Mouse (Mus musculus) cerebellum, adult 8-10 months (tissue): ENCODE data around the gene Vegfb.

Experiments
- DNase-seq: peaks from one replicate; pipeline ENCODE4 v3.0.0; 2022

Gene Vegfb

DNA sequence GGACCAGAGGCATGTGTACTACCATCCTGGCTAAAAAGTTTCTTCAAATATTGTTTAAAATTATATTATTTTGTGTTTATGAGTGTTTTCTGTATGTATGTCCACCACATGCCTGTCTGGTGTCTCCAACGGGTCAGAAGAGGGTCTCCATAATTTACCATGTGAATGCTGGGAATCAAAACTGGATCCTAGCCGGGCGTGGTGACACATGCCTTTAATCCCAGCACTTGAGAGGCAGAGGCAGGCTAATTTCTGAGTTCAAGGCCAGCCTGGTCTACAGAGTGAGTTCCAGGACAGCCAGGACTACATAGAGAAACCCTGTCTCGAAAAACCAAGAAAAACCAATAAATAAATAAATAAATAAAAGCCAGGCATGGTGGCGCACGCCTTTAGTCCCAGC lies 3.7 kb upstream of the Vegfb start:
- DNase-seq: peak; percentile 25

DNA sequence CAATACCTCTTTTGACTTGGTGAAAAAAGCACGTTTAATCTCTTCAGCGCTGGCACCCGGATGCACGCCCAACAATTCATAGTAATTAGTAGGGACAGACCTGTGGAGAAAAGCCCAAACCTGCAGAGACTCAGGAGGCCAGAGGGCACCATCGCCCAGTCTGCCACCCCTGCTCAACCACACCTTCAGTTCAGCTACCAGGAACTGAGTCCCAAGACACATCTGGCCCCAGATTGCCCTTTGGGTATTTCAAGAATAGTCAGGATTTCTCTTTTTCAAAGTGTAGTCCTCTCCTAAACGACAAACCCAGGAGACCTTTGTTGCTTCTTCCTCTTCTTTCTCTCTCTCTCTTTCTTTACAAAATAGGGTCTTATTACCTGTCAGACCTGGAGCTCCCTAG lies 3.3 kb upstream of the Vegfb start:
- peak; percentile 16 for DNase-seq

DNA sequence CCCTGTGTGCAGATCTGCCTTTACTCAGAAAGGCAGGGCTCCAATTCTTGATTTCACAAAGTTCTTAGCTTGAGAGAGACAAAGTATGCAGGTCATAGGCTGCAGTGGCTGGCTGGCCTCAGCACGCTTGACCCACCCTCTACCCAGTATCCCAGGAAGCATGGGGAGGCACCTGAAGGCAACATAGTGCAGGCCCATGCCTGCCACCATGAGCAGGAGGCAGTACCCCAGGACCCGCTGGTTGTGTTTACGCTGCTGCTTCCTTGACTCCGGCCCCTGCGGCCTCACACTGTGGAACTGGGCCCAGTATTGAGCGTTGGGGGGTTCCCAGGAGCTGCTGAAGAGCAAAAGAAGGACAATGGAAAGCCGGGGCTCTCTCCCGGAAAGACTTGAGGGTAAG lies 1.8 kb upstream of the Vegfb start:
- DNase-seq: peak; percentile 26

DNA sequence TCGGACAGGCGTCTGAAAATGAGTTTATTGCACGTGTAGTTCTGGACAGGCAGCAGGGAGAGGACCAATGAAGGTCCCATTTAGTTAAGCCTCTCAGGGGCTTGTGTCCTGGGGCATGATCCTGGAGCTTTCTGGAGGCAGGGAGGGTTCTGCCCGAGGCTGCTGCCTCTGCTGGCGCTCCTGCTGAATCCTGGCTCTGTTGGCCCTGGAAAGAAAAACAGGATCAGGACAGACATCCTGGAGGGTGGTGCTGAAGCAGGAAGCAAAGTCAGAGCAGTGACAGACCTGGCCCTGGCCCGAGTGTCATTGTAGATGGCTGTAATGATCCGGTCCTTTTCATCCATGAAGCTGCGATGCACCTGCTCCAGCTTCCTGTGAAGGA lies 444 bp upstream of the Vegfb start:
- DNase-seq: no peak

DNA sequence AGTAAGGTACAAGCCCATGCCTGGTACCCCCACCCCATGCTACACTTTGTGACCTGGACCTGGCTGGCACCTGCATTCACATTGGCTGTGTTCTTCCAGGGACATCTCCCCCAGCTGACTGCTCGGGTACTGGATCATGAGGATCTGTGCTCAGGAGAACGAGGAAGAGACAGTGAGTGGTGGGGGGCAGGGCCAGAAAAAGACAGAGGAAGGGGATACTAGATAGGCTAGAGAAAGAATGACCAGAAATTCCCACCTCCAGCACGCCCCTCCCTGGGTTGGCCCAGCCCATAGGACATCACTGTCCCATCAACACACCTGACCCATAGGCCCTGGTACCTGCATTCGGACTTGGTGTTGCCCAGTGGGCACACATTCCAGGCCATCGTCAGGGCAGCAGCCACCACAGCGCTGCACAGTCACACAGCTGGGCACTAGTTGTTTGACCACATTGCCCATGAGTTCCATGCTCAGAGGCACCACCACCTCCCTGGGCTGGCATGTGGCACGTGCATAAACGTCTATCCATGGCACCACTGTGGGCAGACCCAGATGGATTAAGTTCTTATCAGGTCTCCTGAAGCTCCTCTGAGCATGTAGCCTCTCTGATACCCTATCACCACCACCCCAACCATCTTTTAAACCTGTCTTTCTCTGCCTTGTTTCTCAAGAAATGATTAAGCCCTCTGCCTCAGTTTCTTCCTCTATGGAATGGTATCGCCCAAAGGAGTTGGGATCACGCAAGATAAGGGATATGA lies 1.3 kb downstream of the Vegfb start:
- DNase-seq: no peak

DNA sequence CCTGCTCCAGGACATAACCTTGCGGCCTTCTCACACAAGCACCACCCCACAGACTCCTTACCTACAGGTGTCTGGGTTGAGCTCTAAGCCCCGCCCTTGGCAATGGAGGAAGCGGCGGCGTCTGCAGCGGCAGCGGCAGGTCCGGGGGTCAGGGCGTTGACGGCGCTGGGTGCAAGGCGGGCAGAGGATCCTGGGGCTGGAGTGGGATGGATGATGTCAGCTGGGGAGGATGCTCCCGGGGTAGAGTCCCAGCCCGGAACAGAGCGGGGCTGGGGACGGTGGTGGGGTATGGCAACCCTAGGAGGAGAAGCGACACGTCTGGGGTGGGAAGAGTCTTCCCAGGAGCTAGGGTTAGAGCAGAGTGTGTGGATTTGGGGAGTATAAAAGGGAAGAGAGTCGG lies 2.2 kb downstream of the Vegfb start:
- peak; percentile 35 for DNase-seq

DNA sequence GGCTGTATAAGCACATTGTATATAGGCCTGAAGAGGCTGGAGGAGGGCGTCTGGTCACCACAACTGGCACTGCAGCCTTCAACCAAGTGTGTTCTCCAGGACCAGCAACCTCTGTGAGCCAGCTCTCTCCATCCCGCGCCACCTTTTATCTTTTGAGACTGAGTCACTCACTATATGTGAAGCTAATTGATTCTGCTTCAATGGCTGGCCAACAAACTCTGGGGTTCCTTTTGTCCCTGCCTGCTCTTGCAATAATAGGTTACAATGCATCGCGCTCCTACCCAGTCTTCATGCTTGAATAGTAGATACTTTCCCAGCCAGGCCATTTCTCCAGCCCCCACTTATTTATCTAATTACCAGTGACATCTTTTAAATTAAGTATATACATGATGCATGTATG lies 3.8 kb downstream of the Vegfb start:
- DNase-seq: no peak

DNA sequence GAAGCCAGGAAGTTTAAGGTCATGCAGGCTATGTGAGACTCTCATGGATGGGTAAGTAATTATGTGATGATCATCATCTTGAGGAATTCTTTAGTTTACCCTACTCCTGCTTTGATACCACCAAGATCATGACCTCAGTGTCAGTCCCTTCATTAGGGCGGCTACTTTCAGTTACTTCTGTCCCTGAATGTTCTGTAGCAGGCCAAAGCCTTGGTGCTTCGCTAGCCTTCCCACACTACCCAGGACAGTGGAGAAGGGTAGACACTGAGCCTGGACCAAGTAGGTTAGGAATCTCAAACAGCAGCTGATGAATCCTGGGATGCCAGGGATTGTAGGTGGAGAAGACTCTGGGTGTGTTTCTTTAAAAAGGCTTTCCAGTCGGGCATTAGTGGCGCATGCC lies 6.0 kb downstream of the Vegfb start:
- DNase-seq: no peak

DNA sequence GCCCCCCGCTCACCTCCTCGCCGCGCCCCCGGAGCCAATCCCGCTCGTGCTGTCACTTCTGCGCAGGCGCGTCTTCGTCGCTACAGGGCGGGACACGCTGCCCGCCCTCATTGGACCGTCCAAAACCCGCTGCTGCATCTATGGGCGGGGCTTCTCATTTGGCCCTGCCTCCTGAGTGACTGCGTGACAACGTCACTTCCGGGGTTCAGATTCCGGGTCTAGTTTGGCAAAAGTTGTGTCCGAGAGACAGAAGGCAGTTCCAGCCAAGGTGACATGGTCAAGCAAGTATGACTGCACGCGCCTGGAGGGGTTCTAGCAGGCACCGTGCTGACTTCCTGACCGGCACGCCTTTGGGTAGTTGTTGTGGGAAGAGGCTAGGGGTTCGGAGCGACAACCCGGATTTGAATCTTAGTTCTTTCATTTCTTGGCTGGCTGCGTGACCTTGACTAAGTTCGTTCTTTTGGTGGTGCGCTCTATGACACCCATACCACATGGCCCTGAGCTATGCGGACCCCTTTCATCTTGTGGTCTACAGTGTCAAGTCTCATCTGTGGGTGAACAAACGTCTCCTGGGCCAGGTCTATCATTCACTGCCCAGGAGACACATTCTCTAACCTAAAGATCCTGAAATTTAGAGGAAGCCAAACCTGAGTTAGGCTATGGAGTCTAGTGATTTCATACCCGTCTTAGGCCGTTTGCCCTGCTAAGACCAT lies 6.9 kb downstream of the Vegfb start, which contains the start of gene Fkbp2:
Gene Fkbp2, minus strand, starts transcription at position 121 of the 713 bp plus-strand sequence.
- peak; percentile 99 for DNase-seq

DNA sequence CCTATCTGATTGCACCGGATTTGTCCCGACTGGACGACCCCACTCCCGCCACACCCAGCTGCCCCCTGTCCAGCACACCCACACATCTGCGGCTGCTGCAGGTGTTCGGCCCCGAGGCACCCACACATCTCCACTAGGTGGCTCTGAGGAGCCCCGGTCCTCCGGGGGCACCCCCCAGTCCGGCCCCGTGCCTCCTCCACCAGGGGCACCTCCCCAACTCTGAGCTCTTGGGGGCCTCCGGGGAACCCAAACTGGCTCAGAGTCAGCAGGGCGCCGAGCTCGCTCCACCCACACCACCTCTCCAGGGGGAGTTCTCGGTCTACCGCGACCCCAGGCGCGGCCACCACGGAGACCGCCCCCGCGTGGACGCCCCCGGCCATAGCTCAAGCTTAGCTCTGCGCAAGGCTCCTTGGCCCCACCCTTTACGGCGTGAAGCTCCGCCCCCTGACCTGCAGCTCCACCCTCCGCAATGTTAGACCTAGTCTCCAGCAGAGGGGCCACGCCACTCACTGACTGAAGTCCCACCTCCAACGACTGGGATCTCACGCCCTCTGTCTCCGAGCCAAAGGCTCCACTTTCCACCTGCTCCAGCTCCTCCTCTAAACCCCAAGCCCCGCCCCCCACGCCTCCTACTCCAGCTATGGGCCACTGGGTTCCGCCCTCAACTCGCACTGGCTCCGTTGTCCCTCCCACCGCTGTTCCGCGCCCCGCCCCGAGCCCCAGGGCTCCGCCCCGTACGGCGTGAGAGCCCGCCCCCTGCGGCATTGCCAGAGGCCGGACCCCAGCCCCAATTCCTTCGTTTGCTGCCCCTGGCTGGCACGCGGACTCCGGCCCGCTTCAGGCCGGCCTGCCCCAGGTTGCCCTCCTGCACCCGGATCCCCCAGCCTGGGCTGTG lies 7.7 kb downstream of the Vegfb start:
- DNase-seq: peak; percentile 99

DNA sequence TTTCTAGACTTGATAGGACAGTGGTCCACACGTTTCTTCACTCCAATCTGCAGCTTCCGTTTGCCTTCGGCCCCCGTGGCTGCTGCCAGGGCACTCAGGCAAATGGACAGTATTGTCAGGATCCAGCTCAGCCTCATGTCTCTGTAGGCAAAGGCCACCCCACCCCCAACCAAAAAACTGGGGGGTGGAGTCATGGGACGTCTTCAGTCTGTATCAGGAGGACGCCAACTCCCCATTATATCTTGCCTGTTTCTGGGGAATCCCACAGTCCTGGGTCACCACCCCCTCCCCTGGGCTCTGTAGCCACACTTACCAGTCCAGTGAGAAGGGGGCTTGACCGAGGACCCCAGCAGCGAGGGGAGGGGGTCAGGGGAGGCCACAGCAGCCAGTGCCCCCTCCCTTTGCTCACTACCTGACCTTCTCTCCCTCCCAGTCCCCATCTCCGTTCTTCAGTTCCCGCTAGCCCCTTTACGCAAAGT lies 8.4 kb downstream of the Vegfb start:
- DNase-seq: peak; percentile 64

DNA sequence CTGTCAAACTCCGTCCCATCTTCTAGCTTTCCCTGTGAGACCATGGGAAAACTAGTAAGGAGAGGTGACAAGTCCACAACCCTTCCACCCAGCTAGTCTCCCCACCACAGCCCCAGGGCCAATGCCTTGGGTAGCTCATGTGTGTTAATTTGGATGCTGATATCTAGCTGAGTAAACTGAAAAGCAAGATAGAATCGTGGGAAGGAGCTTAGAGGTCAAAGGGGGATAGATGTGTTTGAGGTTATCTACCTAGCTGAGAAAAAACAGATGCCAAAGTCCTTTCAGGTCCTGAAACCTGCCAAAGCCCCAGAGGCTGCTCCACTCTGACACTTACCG lies 8.8 kb downstream of the Vegfb start:
- no peak for DNase-seq

DNA sequence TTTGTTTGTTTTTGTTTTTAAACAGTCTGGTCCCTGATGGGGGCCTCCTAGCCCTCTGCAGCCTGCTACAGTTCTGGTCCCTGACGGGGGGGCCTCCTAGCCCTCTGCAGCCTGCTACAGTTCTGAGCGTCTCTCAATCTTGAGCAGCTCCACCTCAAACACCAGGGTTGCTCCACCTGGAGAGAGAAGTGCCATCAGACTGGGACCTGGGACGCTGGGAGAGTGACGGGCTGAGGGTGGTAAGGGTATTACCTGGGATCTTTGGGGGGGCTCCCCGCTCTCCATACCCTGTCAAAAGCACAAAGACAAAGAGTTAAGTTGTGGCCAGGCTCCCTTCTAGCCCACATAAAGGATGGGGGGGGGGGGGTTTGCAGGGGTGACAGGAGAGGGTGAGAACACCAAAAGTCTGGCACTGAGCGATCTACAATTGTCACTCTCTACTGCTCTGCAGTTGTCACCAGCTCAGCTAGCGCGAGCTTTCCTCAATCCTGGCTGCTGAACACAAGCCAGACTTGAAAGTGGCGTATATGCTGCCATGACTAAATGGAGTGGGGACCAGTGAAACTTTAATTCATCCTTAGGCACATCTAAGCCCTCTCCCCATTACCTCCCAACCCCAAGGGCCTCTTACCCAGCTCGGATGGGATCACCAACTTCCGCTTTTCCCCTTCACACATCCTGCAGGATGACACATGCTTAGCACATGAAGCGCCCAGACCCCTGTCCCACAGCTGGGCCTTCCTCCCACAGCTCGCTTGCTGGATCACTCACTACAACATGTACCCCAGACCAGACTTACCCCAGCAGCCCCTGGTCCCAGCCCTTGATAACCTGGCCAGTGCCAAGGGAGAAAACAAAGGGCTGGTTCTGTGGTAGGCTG lies 9.5 kb downstream of the Vegfb start:
- no peak for DNase-seq

DNA sequence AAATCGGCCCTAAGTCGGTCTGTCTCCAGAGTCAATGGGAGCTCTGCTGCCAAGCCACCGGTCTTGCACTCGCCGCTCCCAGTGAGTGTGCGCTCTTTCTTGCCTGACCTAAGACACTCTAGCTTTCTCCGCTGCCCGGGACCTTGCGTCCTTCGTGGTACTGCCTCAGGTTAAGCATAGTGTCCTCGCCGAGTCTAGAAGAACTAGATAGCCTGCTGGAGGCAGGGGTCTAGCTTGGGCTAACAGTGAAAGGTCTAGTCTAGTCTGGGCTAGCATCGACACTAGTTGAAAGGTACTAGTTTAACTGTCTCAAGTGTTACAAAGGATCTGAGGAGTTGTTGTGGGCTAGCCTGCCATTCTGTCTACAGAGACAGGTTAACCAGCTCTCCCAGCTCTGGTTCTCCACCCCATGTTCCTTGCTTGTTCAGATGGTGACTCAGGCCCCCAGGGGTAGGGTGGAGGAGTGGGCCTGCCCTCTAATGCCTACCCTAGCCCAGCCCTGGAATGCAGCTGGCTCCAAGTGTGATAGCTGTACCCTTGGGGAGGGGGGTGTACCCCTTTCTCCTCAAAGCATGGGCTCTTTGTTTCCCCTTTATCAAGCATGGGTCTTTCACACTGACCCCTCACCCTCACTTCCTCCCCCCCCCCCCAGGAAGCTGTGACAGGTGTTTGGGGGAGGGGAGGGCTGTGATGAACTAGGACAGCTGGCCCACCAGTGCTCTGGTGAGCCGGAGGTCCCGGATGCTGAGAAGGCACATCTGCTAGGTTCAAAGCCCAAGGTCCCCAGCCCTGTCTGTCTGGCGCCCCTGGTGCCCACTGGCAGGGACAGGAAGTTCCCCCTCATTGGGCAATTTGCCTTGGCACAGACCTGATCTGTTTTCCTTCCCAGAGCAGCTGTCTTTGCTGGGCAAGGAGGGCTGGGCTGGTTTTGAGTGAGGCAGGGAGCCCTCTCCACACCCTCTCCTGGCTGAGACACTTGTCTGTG lies 11.6 kb downstream of the Vegfb start, which contains the start of gene Plcb3:
Gene Plcb3, minus strand, starts transcription at position 934 of the 985 bp plus-strand sequence.
- DNase-seq: no peak

DNA sequence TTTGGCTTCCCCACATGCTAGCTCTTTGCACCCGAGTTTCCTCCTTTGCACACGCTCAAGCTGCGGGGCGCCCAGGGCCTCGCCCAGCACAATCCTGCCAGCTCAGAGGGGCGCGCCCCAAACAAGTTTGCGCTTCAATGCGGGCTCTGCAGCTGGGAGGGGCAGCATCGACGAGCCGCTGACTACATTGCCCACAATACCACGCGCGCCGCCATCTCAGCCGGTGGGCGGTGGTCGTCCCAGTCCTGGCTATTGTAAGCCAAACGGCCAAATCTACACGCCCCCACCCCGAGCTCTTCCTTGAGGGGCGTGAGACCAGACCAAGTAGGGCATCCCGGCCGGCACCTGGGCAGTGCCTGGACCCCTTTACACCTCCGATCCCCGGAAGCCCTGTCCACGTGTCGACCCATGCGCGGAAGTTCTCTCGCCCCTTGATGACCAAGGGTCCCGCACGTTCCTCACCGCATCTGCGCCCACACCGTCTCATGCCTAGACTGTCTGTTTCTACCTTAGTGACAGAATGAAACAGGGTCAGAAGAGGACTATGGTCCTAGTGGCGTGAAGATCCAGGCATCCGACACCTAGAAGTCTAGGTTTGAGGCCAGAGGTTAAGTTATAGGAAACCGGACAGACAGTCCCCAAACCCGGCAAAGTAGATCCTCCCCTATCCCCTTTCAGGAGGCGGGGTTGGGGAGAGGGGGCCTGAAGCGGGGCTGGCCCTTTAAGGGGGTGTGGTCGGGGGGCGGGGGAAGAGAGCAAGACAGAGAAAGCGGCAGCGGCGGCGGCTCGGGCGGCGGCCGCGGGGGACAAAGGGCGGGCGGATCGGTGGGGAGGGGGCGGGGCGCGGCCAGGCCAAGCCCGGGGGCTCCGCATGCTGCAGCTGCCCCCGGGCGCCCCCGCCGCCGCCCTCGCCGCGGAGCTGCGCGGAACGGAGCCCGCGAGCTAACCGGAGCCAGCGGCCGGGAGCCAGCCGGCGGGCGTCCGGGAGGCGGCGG lies 12.9 kb downstream of the Vegfb start, which contains the start of gene Ppp1r14b:
Gene Ppp1r14b, plus strand, starts transcription at position 758 of the 995 bp plus-strand sequence.
- peak; percentile 52 for DNase-seq

DNA sequence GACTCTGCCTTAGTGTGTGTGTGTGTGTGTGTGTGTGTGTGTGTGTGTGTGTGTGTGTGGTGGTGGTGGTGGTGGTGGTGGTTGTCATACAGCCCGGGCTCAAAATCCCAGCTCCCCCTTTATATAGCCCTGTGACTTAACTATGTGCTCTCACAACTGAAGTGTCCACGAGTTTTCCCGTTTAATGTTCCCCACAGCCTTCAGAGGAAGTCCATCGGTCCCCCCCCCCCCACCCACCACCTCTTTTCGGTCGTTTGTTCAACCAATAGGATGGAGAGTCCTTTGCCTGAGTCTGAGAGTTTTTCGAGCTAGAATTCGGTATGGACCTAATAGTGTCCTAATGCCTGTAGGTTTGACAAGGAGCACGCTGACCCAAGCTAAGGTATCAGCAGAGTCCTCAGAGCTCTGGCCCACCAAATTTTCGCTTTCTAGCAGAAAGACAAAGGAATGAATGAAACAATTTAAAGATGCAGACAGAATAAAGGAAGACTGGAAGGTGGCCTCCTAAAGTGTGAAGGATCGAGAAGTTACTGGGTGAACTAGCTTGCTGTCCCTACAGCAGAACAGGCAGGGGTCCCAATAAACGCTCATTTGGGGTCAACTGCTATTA lies 13.8 kb downstream of the Vegfb start:
- no peak for DNase-seq

DNA sequence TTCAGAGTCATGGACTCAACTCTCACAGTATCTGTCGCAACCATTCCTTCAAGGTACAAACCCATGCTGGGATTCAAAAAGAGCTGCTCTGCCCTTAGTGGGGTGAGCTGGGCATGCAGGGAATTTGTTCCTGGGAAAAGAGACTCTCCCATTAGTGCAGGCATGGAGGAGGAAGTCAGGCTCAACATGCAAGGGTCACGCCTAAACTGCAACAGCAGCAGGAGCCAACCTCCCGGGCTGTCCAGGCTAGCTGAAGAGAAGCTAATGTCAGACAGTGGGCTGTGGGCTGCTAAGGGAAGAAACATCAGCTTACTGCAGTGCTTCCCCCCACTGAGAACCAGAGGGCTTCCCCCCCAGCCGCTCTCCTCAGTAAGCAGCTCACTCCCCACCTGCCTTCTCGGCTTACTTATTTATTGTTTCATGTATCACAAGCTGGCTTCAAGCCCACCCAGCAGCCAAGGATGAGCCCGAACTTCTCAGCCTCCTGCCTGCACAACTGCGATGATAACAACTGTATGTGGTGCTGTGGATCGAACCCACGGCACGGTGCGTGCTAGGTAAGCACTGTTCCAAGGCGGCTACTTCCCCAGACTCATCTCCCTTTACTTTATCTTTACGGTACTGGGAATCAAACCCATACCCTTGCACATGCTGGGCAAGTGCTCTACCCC lies 15.1 kb downstream of the Vegfb start:
- DNase-seq: no peak

DNA sequence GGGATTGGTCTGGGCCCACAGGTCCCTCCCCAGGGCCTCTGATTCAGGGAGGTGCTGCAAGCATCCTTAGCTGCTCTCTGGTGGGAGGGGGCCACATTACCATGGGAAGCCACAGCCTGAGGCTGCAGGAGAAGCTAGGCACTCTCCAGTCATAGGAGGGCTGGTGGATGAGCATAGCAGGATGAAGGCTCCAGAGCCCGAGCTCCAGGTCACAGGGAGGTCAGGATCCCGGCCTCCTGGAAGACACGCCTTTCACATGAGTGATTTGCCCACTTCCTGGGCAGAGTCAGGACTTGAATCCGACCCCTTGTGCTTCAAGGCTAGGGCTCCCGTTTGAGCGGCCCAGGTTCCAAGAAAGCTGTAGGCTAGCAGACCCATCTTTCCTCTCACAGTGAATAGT lies 15.8 kb downstream of the Vegfb start:
- no peak for DNase-seq
